Mouse (Mus musculus) kidney, adult 9 months (tissue): ENCODE measurements around the gene Rfx4.

Experiments used
- DNase-seq: peaks from one replicate; pipeline ENCODE4 v3.0.0; 2022

Rfx4 gene

GRCm38 (mm10) chr10:84871921-84872320 lies 116.1 kb downstream of the Rfx4 start:
- DNase-seq, result no peak

GRCm38 (mm10) chr10:84879823-84880571 lies 124.1 kb downstream of the Rfx4 start:
- no peak for DNase-seq

GRCm38 (mm10) chr10:84882528-84882927 lies 126.7 kb downstream of the Rfx4 start:
- no peak for DNase-seq

GRCm38 (mm10) chr10:84885341-84885884 lies 129.6 kb downstream of the Rfx4 start:
- DNase-seq, result no peak

GRCm38 (mm10) chr10:84886221-84886627 lies 130.4 kb downstream of the Rfx4 start:
- peak; percentile 67 for DNase-seq

GRCm38 (mm10) chr10:84886785-84887184 lies 130.9 kb downstream of the Rfx4 start:
- peak; percentile 56 for DNase-seq

GRCm38 (mm10) chr10:84889096-84889846 lies 133.4 kb downstream of the Rfx4 start:
- no peak for DNase-seq

GRCm38 (mm10) chr10:84895810-84896358 lies 140.0 kb downstream of the Rfx4 start:
- no peak for DNase-seq

GRCm38 (mm10) chr10:84896941-84897930 lies 141.4 kb downstream of the Rfx4 start:
- no peak for DNase-seq

- DNase-seq, result no peak
These were observed 142.5 kb downstream of the Rfx4 start for GRCm38 (mm10) chr10:84898144-84898979.

- no peak for DNase-seq
These were observed 145.8 kb downstream of the Rfx4 start for GRCm38 (mm10) chr10:84901676-84902075.

- no peak for DNase-seq
These were observed 146.4 kb downstream of the Rfx4 start for GRCm38 (mm10) chr10:84902213-84902612.

- no peak for DNase-seq
These were observed 147.4 kb downstream of the Rfx4 start for GRCm38 (mm10) chr10:84903307-84903706.

- no peak for DNase-seq
These were observed 147.9 kb downstream of the Rfx4 start for GRCm38 (mm10) chr10:84903742-84904141.

GRCm38 (mm10) chr10:84906895-84907294 lies 151.0 kb downstream of the Rfx4 start:
- no peak for DNase-seq

- no peak for DNase-seq
These were observed 152.1 kb downstream of the Rfx4 start for GRCm38 (mm10) chr10:84908006-84908405.

GRCm38 (mm10) chr10:84908471-84908870 lies 152.6 kb downstream of the Rfx4 start:
- DNase-seq, result no peak

GRCm38 (mm10) chr10:84909021-84909801 lies 153.3 kb downstream of the Rfx4 start:
- DNase-seq, result no peak

- DNase-seq, result no peak
These were observed 154.3 kb downstream of the Rfx4 start for GRCm38 (mm10) chr10:84910194-84910593.

GRCm38 (mm10) chr10:84910758-84911384 lies 155.0 kb downstream of the Rfx4 start:
- DNase-seq, result no peak
